Mouse (Mus musculus) heart, postnatal 0 days (tissue): ENCODE measurements around the gene Pgm5.

Experiments used
- CTCF ChIP-seq: IDR thresholded peaks from 2 replicates; pipeline ENCODE4 v1.5.1; 2016; ENCODE audit warnings: antibody characterized with exemption, control low read depth, low read depth
- EP300 ChIP-seq: IDR thresholded peaks from 2 replicates; pipeline ENCODE4 v1.6.1; 2016; ENCODE audit warnings: antibody characterized with exemption, low read depth

DNA sequence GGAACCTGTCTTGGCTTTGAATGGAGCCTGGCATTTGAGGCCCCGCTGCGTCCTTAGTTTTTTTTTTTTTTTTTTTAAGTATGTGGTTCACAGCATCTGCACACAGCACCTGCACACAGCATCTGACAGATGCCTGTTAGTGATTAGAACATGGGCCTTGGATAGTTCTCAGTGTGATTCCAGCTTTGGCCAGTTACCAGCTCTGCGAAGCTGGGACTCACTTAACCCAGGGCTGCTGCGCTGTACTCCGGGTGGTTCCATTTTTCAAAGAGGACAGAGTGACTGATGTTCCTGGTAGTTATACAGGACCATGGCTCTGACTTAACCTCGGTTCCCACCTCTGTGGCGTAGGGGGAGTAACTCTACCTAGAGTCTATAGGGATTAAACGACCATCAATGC, 211.2 kb downstream of the Pgm5 start:
- TF ChIP-seq CTCF (no peak), EP300 (no peak)
